Mouse (Mus musculus): ENCODE data around the gene Gpt2.

GRCm38 (mm10) chr8:85445936-85446685 lies 46.3 kb upstream of the Gpt2 start:
- TF ChIP-seq CTCF (IDR thresholded peaks at IDR 0.05; ENCODE audit: low read depth) (no peak), EP300 (optimal IDR thresholded peaks at IDR 0.05) (no peak)
